Mouse (Mus musculus): ENCODE measurements at regions not wholly inside any gene's neighbourhood (a gene's known extent, or its start where the extent isn't known, plus 50 kb on each side); places are given as distances from the start of the nearest gene placed in this dataset.
"Not testable (repeated sequence)": the region's sequence is repeated elsewhere in the genome, so short reads cannot be mapped to it uniquely, and the experiment has no call there.

DNA sequence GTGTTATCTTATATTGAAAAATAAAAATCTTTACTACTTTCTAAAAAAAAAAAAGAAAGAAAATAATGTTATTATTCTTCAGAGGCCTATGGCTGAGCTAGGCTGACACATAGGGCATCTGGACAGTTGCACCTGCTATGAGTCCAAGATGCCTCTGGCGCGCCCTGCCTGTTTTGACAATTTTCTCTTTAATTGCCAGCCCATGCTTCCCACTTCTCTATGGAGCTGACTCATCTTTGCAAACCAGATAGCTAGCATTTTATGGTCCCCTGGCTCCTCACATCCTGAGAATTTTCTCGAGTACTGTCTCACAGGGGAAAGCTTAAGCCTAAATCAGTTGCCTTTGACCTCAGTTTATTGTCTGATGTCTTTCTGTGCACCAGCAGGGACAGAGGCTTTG, 232.2 kb downstream of the Utp18 start:
- DNase-seq (ENCODE audit: low spot score in 2 of 2), result no peak

DNA sequence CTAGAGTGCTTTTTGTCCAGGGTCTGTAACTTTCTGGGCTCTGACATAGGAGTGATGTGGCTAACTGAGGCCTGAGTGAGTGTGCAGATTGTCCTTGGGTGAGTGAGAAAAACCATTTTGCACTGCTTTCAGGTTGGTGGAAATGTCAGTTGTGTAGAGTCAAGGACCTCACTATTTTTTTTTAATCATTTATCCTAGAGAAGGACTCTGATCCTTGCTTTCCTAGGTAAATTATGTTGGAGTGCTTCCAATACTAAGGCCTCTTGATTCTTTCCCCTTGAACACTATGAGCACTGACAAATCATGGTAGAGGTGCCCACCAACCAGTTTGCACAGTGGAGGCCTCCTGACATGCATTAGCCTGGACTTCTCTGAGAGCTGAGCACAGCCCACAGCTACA, 233.6 kb downstream of the Utp18 start:
- not testable (repeated sequence) for DNase-seq (ENCODE audit: low spot score in 2 of 2)
